Mouse (Mus musculus) stomach, embryonic 15.5 days (tissue): ENCODE data around the gene Dnajc7. TPM values are rescaled to one million over a fixed set of nuclear protein-coding genes. Genes with fewer than 3 reads are reported as not detected.

ENCODE experiments used
- ATAC-seq: fragments of 200-750 bp; cut with Nextera tagmentation; 2 replicates; pipeline ENCODE4 v1.8.0; 2017; ENCODE audit warnings: low read depth, moderate number of reproducible peaks, moderate TSS enrichment; ENCODE audit not compliant: insufficient read depth, low FRiP score
- H3K27ac ChIP-seq: fragments of 300-500 bp; sonication (generic); 2 replicates; pipeline ENCODE4 v1.5.1; 2015; ENCODE audit warnings: mild to moderate bottlenecking, inconsistent platforms
- H3K27me3 ChIP-seq: fragments of 300-500 bp; sonication (generic); replicated peaks from 2 replicates; pipeline ENCODE4 v1.6.1; 2015; ENCODE audit warnings: inconsistent platforms
- H3K36me3 ChIP-seq: fragments of 300-500 bp; sonication (generic); 2 replicates; pipeline ENCODE4 v1.6.1; 2015; ENCODE audit warnings: inconsistent platforms
- H3K4me1 ChIP-seq: fragments of 300-500 bp; sonication (generic); 2 replicates; pipeline ENCODE4 v1.6.1; 2015; ENCODE audit warnings: inconsistent platforms
- H3K4me2 ChIP-seq: fragments of 300-500 bp; sonication (generic); 2 replicates; pipeline ENCODE4 v1.6.1; 2015; ENCODE audit warnings: mild to moderate bottlenecking, inconsistent platforms
- H3K4me3 ChIP-seq: fragments of 300-500 bp; sonication (generic); replicated peaks from 2 replicates; pipeline ENCODE4 v1.5.1; 2015; ENCODE audit warnings: inconsistent platforms
- H3K9ac ChIP-seq: fragments of 300-500 bp; sonication (generic); 2 replicates; pipeline ENCODE4 v1.6.1; 2015; ENCODE audit warnings: inconsistent platforms
- H3K9me3 ChIP-seq: fragments of 300-500 bp; sonication (generic); 2 replicates; pipeline ENCODE4 v1.6.1; 2016; ENCODE audit warnings: inconsistent platforms
- WGBS: fragments of 180-500 bp; shearing (Covaris S2); methylation state at CpG from one replicate; pipeline ENCODE4 v1.1.7; 2015; 5-methylcytosine and 5-hydroxymethylcytosine counted together
- polyA plus RNA-seq: library from polyadenylated mRNA; unstranded; fragments of >200 nt; fragmentation: Nextera tagmentation; extraction: Ambion mirVana; gene quantifications from 2 replicates; pipeline ENCODE4 v1.2.1, GENCODE M21; 2015

Dnajc7 gene
- polyA plus RNA-seq, 1 experiment from 2014 or later = 213 TPM

- Histone ChIP-seq H3K9me3 (no peaks in the 10 kb centered on the region), H3K4me1 (no peaks in the 10 kb centered on the region), H3K36me3 (no peaks in the 10 kb centered on the region), H3K9ac (no peak overlapping the region), H3K27me3 (no peaks in the 10 kb centered on the region), H3K4me2 (no peak overlapping the region), H3K27ac (no peak overlapping the region), H3K4me3 (no peak overlapping the region)
- no peak for ATAC-seq
- WGBS = 60% methylated on average over 5 of the region's 5 CpGs
These were observed 58.2 kb downstream of the Dnajc7 start for GRCm38 (mm10) chr11:100561748-100562147.

- Histone ChIP-seq H3K36me3 (no peaks in the 10 kb centered on the region), H3K4me1 (no peaks in the 10 kb centered on the region), H3K9me3 (no peaks in the 10 kb centered on the region), H3K4me3 (no peak overlapping the region), H3K9ac (no peak overlapping the region), H3K27ac (no peak overlapping the region), H3K4me2 (no peak overlapping the region), H3K27me3 (no peaks in the 10 kb centered on the region)
- no peak for ATAC-seq
- WGBS = 43% methylated on average over 7 of the region's 7 CpGs
These were observed 60.5 kb downstream of the Dnajc7 start for GRCm38 (mm10) chr11:100559476-100559875.

- no peaks in the 10 kb centered on the region for H3K27me3 ChIP-seq
- no peaks in the 10 kb centered on the region for H3K36me3 ChIP-seq
- no peaks in the 10 kb centered on the region for H3K9me3 ChIP-seq
- no peak overlapping the region for H3K9ac ChIP-seq
- no peak overlapping the region for H3K4me3 ChIP-seq
- no peak overlapping the region for H3K4me2 ChIP-seq
- no peaks in the 10 kb centered on the region for H3K4me1 ChIP-seq
- no peak overlapping the region for H3K27ac ChIP-seq
- no peak for ATAC-seq
- WGBS = 58% methylated on average over 3 of the region's 3 CpGs
These were observed 62.4 kb downstream of the Dnajc7 start for GRCm38 (mm10) chr11:100557563-100557962.

- Histone ChIP-seq H3K4me1 (no peaks in the 10 kb centered on the region), H3K4me3 (peak overlapping the region; percentile 23), H3K27ac (no peak overlapping the region), H3K4me2 (peak overlapping the region; percentile 38; the same call in 1 of the 2 replicates), H3K9ac (no peak overlapping the region), H3K27me3 (no peaks in the 10 kb centered on the region), H3K9me3 (no peaks in the 10 kb centered on the region), H3K36me3 (no peaks in the 10 kb centered on the region)
- peak; percentile 48; the same call in 1 of the 2 replicates for ATAC-seq
- 18% methylated on average over 11 of the region's 11 CpGs for WGBS
These were observed 64.4 kb downstream of the Dnajc7 start for GRCm38 (mm10) chr11:100555583-100555982.

- no peak overlapping the region for H3K27ac ChIP-seq
- H3K36me3 ChIP-seq = no peaks in the 10 kb centered on the region
- H3K27me3 ChIP-seq = no peaks in the 10 kb centered on the region
- WGBS = 79% methylated on average over 4 of the region's 4 CpGs
- no peaks in the 10 kb centered on the region for H3K4me1 ChIP-seq
- H3K9me3 ChIP-seq = no peaks in the 10 kb centered on the region
- H3K4me3 ChIP-seq = no peak overlapping the region
- no peak overlapping the region for H3K9ac ChIP-seq
- no peak for ATAC-seq
- no peak overlapping the region for H3K4me2 ChIP-seq
These were observed 67.1 kb downstream of the Dnajc7 start for GRCm38 (mm10) chr11:100552842-100553241.

GRCm38 (mm10) chr11:100550101-100550500 lies 69.9 kb downstream of the Dnajc7 start:
- no peaks in the 10 kb centered on the region for H3K27me3 ChIP-seq
- no peak overlapping the region for H3K4me2 ChIP-seq
- H3K27ac ChIP-seq = no peak overlapping the region
- 69% methylated on average over 6 of the region's 6 CpGs for WGBS
- no peak overlapping the region for H3K4me3 ChIP-seq
- ATAC-seq = no peak
- H3K9ac ChIP-seq = no peak overlapping the region
- no peaks in the 10 kb centered on the region for H3K36me3 ChIP-seq
- H3K4me1 ChIP-seq = peaks cover 5% of the 10 kb centered on the region; the same call in 1 of the 2 replicates
- H3K9me3 ChIP-seq = no peaks in the 10 kb centered on the region

- H3K9me3 ChIP-seq = no peaks in the 10 kb centered on the region
- peaks cover 5% of the 10 kb centered on the region; the same call in 1 of the 2 replicates for H3K4me1 ChIP-seq
- no peaks in the 10 kb centered on the region for H3K36me3 ChIP-seq
- H3K9ac ChIP-seq = no peak overlapping the region
- no peaks in the 10 kb centered on the region for H3K27me3 ChIP-seq
- H3K4me2 ChIP-seq = no peak overlapping the region
- H3K4me3 ChIP-seq = no peak overlapping the region
- no peak for ATAC-seq
- 71% methylated on average over 8 of the region's 8 CpGs for WGBS
- no peak overlapping the region for H3K27ac ChIP-seq
These were observed 70.5 kb downstream of the Dnajc7 start for GRCm38 (mm10) chr11:100549466-100549865.

GRCm38 (mm10) chr11:100548141-100548540 lies 71.8 kb downstream of the Dnajc7 start:
- Histone ChIP-seq H3K4me1 (peaks cover 5% of the 10 kb centered on the region; the same call in 1 of the 2 replicates), H3K27me3 (no peaks in the 10 kb centered on the region), H3K9ac (no peak overlapping the region), H3K9me3 (no peaks in the 10 kb centered on the region), H3K27ac (no peak overlapping the region), H3K4me3 (no peak overlapping the region), H3K4me2 (no peak overlapping the region), H3K36me3 (no peaks in the 10 kb centered on the region)
- 76% methylated on average over 6 of the region's 6 CpGs for WGBS
- ATAC-seq = no peak

GRCm38 (mm10) chr11:100546955-100547354 lies 73.0 kb downstream of the Dnajc7 start:
- 80% methylated on average over 6 of the region's 6 CpGs for WGBS
- no peak overlapping the region for H3K27ac ChIP-seq
- H3K4me2 ChIP-seq = no peak overlapping the region
- no peak overlapping the region for H3K9ac ChIP-seq
- no peaks in the 10 kb centered on the region for H3K27me3 ChIP-seq
- H3K4me1 ChIP-seq = peaks cover 5% of the 10 kb centered on the region; the same call in 1 of the 2 replicates
- H3K4me3 ChIP-seq = no peak overlapping the region
- ATAC-seq = no peak
- H3K36me3 ChIP-seq = no peaks in the 10 kb centered on the region
- H3K9me3 ChIP-seq = no peaks in the 10 kb centered on the region

- peak overlapping the region; percentile 49 for H3K4me3 ChIP-seq
- peak; percentile 2; the same call in 1 of the 2 replicates for ATAC-seq
- H3K4me1 ChIP-seq = peaks cover 5% of the 10 kb centered on the region; the same call in 1 of the 2 replicates
- H3K9me3 ChIP-seq = no peaks in the 10 kb centered on the region
- H3K36me3 ChIP-seq = no peaks in the 10 kb centered on the region
- WGBS = 27% methylated on average over 7 of the region's 7 CpGs
- H3K9ac ChIP-seq = peak overlapping the region; percentile 17; the same call in 1 of the 2 replicates
- H3K27me3 ChIP-seq = no peaks in the 10 kb centered on the region
- H3K27ac ChIP-seq = no peak overlapping the region; the same call in 1 of the 2 replicates
- H3K4me2 ChIP-seq = peak overlapping the region; percentile 80
These were observed 74.3 kb downstream of the Dnajc7 start for GRCm38 (mm10) chr11:100545746-100546085.

- H3K4me3 ChIP-seq = peak within 1 kb of the TSS; percentile 49
- no peaks in the 10 kb centered on the region for H3K9me3 ChIP-seq
- H3K9ac ChIP-seq = peak within 1 kb of the TSS; percentile 17
- no peaks in the 10 kb centered on the region for H3K27me3 ChIP-seq
- H3K36me3 ChIP-seq = no peaks in the 10 kb centered on the region
- H3K4me2 ChIP-seq = peak within 1 kb of the TSS; percentile 80
- H3K4me1 ChIP-seq = peaks cover 5% of the 10 kb centered on the region; the same call in 1 of the 2 replicates
- peak; percentile 96 for ATAC-seq
- 4% methylated on average over 28 of the region's 28 CpGs for WGBS
- peak within 1 kb of the TSS; percentile 67 for H3K27ac ChIP-seq
These were observed 74.9 kb downstream of the Dnajc7 start, which contains the start of gene Ttc25 for GRCm38 (mm10) chr11:100544832-100545745. Gene Ttc25, plus strand, starts transcription at chr11:100545607.

GRCm38 (mm10) chr11:100541577-100541976 lies 78.4 kb downstream of the Dnajc7 start:
- ATAC-seq = no peak
- H3K4me3 ChIP-seq = no peak overlapping the region
- H3K9me3 ChIP-seq = no peaks in the 10 kb centered on the region
- no peaks in the 10 kb centered on the region for H3K27me3 ChIP-seq
- no peak overlapping the region for H3K9ac ChIP-seq
- no peak overlapping the region for H3K27ac ChIP-seq
- H3K4me2 ChIP-seq = no peak overlapping the region
- H3K4me1 ChIP-seq = peaks cover 5% of the 10 kb centered on the region; the same call in 1 of the 2 replicates
- no peaks in the 10 kb centered on the region for H3K36me3 ChIP-seq
- WGBS = 68% methylated on average over 2 of the region's 2 CpGs
